Mouse (Mus musculus): Measurements from ENCODE around the gene Pagr1b. TPM values are rescaled to one million over a fixed set of nuclear protein-coding genes. Genes with fewer than 3 reads are reported as not detected.

Pagr1b gene
- total and polyA plus RNA-seq, 2 experiments, result 0.49 to 0.74 TPM

GRCm38 (mm10) chr7:127021563-127022527, 5.6 kb upstream of the Pagr1b start:
- no peak for DNase-seq (ENCODE audit: extremely low read depth, low read depth, low spot score)
- Histone ChIP-seq H3K4me3 (ENCODE audit: insufficient read depth, low read depth, low read length) (no peak overlapping the region), H3K4me1 (ENCODE audit: control insufficient read depth, insufficient read depth, low read length) (peaks cover 12% of the 10 kb centered on the region), H3K9ac (ENCODE audit: low read depth, low read length) (no peak overlapping the region), H3K27me3 (ENCODE audit: control insufficient read depth, insufficient read depth, low read length) (no peaks in the 10 kb centered on the region), H3K27ac (replicated peaks; ENCODE audit: insufficient read depth, low read depth, low read length) (no peak overlapping the region), H3K79me2 (ENCODE audit: control insufficient read depth, insufficient read depth, low read length) (no peaks in the 10 kb centered on the region), H3K36me3 (ENCODE audit: control insufficient read depth, insufficient read depth, low read length) (no peaks in the 10 kb centered on the region; the same call in 1 of the 2 replicates)
- 75% methylated on average over 5 of the region's 5 CpGs for WGBS
- TF ChIP-seq POLR2A (IDR thresholded peaks at IDR 0.05; ENCODE audit: extremely low read depth, insufficient read depth, low read length), result no peak
- no peak for TF ChIP-seq CTCF (IDR thresholded peaks at IDR 0.05; ENCODE audit: low read depth, low read length)

GRCm38 (mm10) chr7:127020901-127021562, 4.7 kb upstream of the Pagr1b start, which contains the start of the genes Gm42742 and Prrt2:
Gm42742 (minus strand) TSS chr7:127021097.
Prrt2 (minus strand) TSS chr7:127021211.
- no peak for DNase-seq (ENCODE audit: extremely low read depth, low read depth, low spot score)
- Histone ChIP-seq H3K36me3 (ENCODE audit: control insufficient read depth, insufficient read depth, low read length) (no peaks in the 10 kb centered on the region; the same call in 1 of the 2 replicates), H3K27ac (replicated peaks; ENCODE audit: insufficient read depth, low read depth, low read length) (no peak within 1 kb of the TSS), H3K9ac (ENCODE audit: low read depth, low read length) (0 out of 2 replicates have a peak within 1 kb of the TSS, but pooled peaks have one; percentile 3), H3K27me3 (ENCODE audit: control insufficient read depth, insufficient read depth, low read length) (no peaks in the 10 kb centered on the region), H3K4me1 (ENCODE audit: control insufficient read depth, insufficient read depth, low read length) (peaks cover 14% of the 10 kb centered on the region), H3K79me2 (ENCODE audit: control insufficient read depth, insufficient read depth, low read length) (no peaks in the 10 kb centered on the region), H3K4me3 (ENCODE audit: insufficient read depth, low read depth, low read length) (peak within 1 kb of the TSS; percentile 4; the same call in 1 of the 2 replicates)
- WGBS, result 22% methylated on average over 37 of the region's 37 CpGs
- TF ChIP-seq CTCF (IDR thresholded peaks at IDR 0.05; ENCODE audit: low read depth, low read length) (no peak), POLR2A (IDR thresholded peaks at IDR 0.05; ENCODE audit: extremely low read depth, insufficient read depth, low read length) (no peak)

DNA sequence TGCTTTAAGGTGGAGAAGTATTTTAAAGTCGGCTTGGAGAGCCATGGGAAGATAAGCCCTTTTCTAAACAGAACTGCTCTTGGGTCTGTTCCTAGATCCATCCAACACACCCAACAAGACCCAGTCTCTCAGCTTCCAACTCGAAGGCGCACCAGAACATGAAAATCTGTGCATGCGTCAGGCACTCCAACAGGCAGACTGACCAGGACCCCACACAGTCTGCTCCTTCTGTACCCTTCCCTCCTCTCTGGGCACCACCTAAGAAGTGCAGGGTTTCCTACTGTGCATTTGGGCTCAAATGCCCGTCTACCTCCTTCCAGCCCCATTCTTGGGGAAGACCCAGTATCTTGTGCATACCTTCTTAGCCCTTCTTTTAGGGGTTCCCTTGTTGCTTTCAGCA, 4.2 kb upstream of the Pagr1b start:
- Histone ChIP-seq H3K4me3 (ENCODE audit: insufficient read depth, low read depth, low read length) (peak overlapping the region; percentile 4; the same call in 1 of the 2 replicates), H3K27me3 (ENCODE audit: control insufficient read depth, insufficient read depth, low read length) (no peaks in the 10 kb centered on the region), H3K36me3 (ENCODE audit: control insufficient read depth, insufficient read depth, low read length) (no peaks in the 10 kb centered on the region; the same call in 1 of the 2 replicates), H3K79me2 (ENCODE audit: control insufficient read depth, insufficient read depth, low read length) (no peaks in the 10 kb centered on the region), H3K9ac (ENCODE audit: low read depth, low read length) (no peak overlapping the region), H3K27ac (replicated peaks; ENCODE audit: insufficient read depth, low read depth, low read length) (no peak overlapping the region), H3K4me1 (ENCODE audit: control insufficient read depth, insufficient read depth, low read length) (peaks cover 19% of the 10 kb centered on the region)
- WGBS, result 66% methylated on average over 5 of the region's 5 CpGs
- no peak for DNase-seq (ENCODE audit: extremely low read depth, low read depth, low spot score)
- TF ChIP-seq POLR2A (IDR thresholded peaks at IDR 0.05; ENCODE audit: extremely low read depth, insufficient read depth, low read length), result no peak
- no peak for TF ChIP-seq CTCF (IDR thresholded peaks at IDR 0.05; ENCODE audit: low read depth, low read length)

- Histone ChIP-seq H3K27me3 (ENCODE audit: control insufficient read depth, insufficient read depth, low read length) (no peaks in the 10 kb centered on the region), H3K9ac (ENCODE audit: low read depth, low read length) (no peak overlapping the region), H3K79me2 (ENCODE audit: control insufficient read depth, insufficient read depth, low read length) (no peaks in the 10 kb centered on the region; the same call in 1 of the 2 replicates), H3K4me1 (ENCODE audit: control insufficient read depth, insufficient read depth, low read length) (peaks cover 18% of the 10 kb centered on the region), H3K36me3 (ENCODE audit: control insufficient read depth, insufficient read depth, low read length) (no peaks in the 10 kb centered on the region; the same call in 1 of the 2 replicates), H3K27ac (replicated peaks; ENCODE audit: insufficient read depth, low read depth, low read length) (no peak overlapping the region), H3K4me3 (ENCODE audit: insufficient read depth, low read depth, low read length) (no peak overlapping the region)
- TF ChIP-seq CTCF (IDR thresholded peaks at IDR 0.05; ENCODE audit: low read depth, low read length) (no peak), POLR2A (IDR thresholded peaks at IDR 0.05; ENCODE audit: extremely low read depth, insufficient read depth, low read length) (no peak)
- 89% methylated on average over 3 of the region's 3 CpGs for WGBS
- DNase-seq (ENCODE audit: extremely low read depth, low read depth, low spot score), result no peak
These were observed 3.7 kb upstream of the Pagr1b start for GRCm38 (mm10) chr7:127020031-127020430.

DNA sequence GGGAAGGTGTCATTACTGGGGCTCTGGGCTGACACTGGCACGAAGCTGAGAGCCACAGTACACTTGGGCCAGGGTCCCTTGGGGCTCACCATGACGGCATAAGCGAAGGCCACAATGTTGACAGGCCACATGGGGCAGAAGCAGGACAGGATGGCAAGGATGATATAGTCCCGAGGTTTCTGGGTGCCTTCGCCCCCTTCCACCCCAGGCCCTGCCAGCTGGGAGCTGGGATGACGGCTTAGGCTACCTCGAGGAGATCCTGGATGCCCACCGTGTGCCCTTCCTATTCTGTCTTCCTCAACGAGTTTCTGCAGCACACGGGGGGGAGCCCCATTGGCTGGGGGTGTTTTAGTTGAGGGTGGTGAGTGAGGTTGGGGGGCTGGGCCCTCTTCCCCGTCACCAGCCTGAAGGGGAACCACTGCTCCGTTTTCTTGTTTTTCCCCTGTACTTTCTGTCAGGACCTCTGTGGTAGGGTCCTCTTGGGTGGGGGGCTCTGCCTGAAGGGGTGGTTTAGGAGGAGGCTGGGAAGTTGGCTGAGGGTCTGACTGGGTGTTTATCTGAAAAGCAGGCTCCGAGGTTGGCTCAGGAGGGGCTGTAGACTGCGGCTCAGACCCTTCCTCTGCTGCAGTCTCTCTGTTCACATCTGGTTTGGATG, 3.1 kb upstream of the Pagr1b start:
- DNase-seq (ENCODE audit: extremely low read depth, low read depth, low spot score), result no peak
- WGBS, result 86% methylated on average over 14 of the region's 14 CpGs
- H3K9ac ChIP-seq (ENCODE audit: low read depth, low read length), result no peak overlapping the region
- peaks cover 14% of the 10 kb centered on the region for H3K4me1 ChIP-seq (ENCODE audit: control insufficient read depth, insufficient read depth, low read length)
- no peaks in the 10 kb centered on the region for H3K27me3 ChIP-seq (ENCODE audit: control insufficient read depth, insufficient read depth, low read length)
- no peak overlapping the region for H3K4me3 ChIP-seq (ENCODE audit: insufficient read depth, low read depth, low read length)
- H3K36me3 ChIP-seq (ENCODE audit: control insufficient read depth, insufficient read depth, low read length), result no peaks in the 10 kb centered on the region; the same call in 1 of the 2 replicates
- TF ChIP-seq POLR2A (IDR thresholded peaks at IDR 0.05; ENCODE audit: extremely low read depth, insufficient read depth, low read length), result no peak
- no peak for TF ChIP-seq CTCF (IDR thresholded peaks at IDR 0.05; ENCODE audit: low read depth, low read length)
- no peaks in the 10 kb centered on the region; the same call in 1 of the 2 replicates for H3K79me2 ChIP-seq (ENCODE audit: control insufficient read depth, insufficient read depth, low read length)
- no peak overlapping the region for H3K27ac ChIP-seq (replicated peaks; ENCODE audit: insufficient read depth, low read depth, low read length)

Data from liver, adult 2 months (tissue).